17 mouse cellular contexts compared by ENCODE assay signal in genomic region chr1:58945960-58946670, GRCm38 (mm10). TPM values are rescaled to one million over a fixed set of nuclear protein-coding genes. Genes with fewer than 3 reads are reported as not detected.
DNase-seq lines count a peak whose midpoint lies in the region; ATAC-seq and TF ChIP-seq lines count a peak whose summit lies in the region.
"Had no signal": no experiment of that assay in that cellular context is flagged by ENCODE, and none has a peak within 500 bp of the region (broad histone marks: within the 10 kb centered on the region; RNA-seq: fewer than 3 reads in every experiment).

No protein-coding gene starts in this region.

- no peak for TF ChIP-seq CTCF in heart, postnatal 0 days (IDR thresholded peaks at IDR 0.05; ENCODE audit: low read depth)
- TF ChIP-seq CTCF in liver, adult 2 months (IDR thresholded peaks at IDR 0.05; ENCODE audit: low read depth, low read length), result no peak

- H3K4me1 ChIP-seq in heart, postnatal 0 days (ENCODE audit: control insufficient read depth, insufficient read depth), result peaks cover 27% of the 10 kb centered on the region
- peaks cover 14% of the 10 kb centered on the region for H3K4me1 ChIP-seq in liver, adult 2 months (ENCODE audit: control insufficient read depth, insufficient read depth, low read length)
- H3K4me1 ChIP-seq in liver, embryonic 12.5 days, result peaks cover 36% of the 10 kb centered on the region

- H3K79me2 ChIP-seq in liver, adult 2 months (ENCODE audit: control insufficient read depth, insufficient read depth, low read length), result peaks cover 6% of the 10 kb centered on the region; the same call in 1 of the 2 replicates

- H3K9ac ChIP-seq in heart, postnatal 0 days (replicated peaks; ENCODE audit: low read depth, low read length), result no peak overlapping the region
- no peak overlapping the region for H3K9ac ChIP-seq in liver, adult 2 months (ENCODE audit: low read depth, low read length)
- H3K9ac ChIP-seq in liver, embryonic 12.5 days, result no peak overlapping the region
- H3K9ac ChIP-seq: forebrain, embryonic 12.5 days; lung, embryonic 14.5 days had no signal

- H3K27ac ChIP-seq in heart, postnatal 0 days (ENCODE audit: low read depth), result peak overlapping the region; percentile 70
- H3K27ac ChIP-seq in liver, adult 2 months (replicated peaks; ENCODE audit: insufficient read depth, low read depth, low read length), result no peak overlapping the region
- H3K27ac ChIP-seq in liver, embryonic 12.5 days, result no peak overlapping the region
- H3K27ac ChIP-seq: forebrain, embryonic 12.5 days; layer of hippocampus, adult 2 months; midbrain, embryonic 10.5 days had no signal

- TF ChIP-seq POLR2A in liver, adult 2 months (IDR thresholded peaks at IDR 0.05; ENCODE audit: extremely low read depth, insufficient read depth, low read length), result no peak

- 64% methylated on average over 7 of the region's 7 CpGs for WGBS in heart, postnatal 0 days
- 62% methylated on average over 7 of the region's 7 CpGs for whole genome bisulfite sequencing in liver, adult 2 months
- WGBS in liver, embryonic 12.5 days (ENCODE audit: insufficient replicate concordance), result 89% methylated on average over 7 of the region's 7 CpGs

- H3K27me3 ChIP-seq in heart, postnatal 0 days (ENCODE audit: control insufficient read depth, insufficient read depth, low read length), result no peaks in the 10 kb centered on the region
- no peaks in the 10 kb centered on the region for H3K27me3 ChIP-seq in liver, adult 2 months (ENCODE audit: control insufficient read depth, insufficient read depth, low read length)
- H3K27me3 ChIP-seq in liver, embryonic 12.5 days (replicated peaks), result no peaks in the 10 kb centered on the region
- H3K27me3 ChIP-seq: forebrain, embryonic 12.5 days had no signal

- no peak for DNase-seq in heart, postnatal 0 days (ENCODE audit: low spot score)
- DNase-seq in heart, postnatal 14 days, result no peak
- DNase-seq in liver, adult 2 months (ENCODE audit: extremely low read depth, low read depth, low spot score), result peak; percentile 72
- peak; percentile 28 for DNase-seq in kidney, postnatal 14 days
- DNase-seq in urinary bladder, adult 18-20 months (ENCODE audit: low spot score in 2 of 2), result no peak
- DNase-seq: cerebellum, adult 9-10 months; gastrocnemius, postnatal 14 days; lung, embryonic 14.5 days; lung, postnatal 4 days; right cerebral cortex, postnatal 25 days had no signal

- H3K36me3 ChIP-seq in heart, postnatal 0 days (replicated peaks; ENCODE audit: control insufficient read depth, insufficient read depth, low read length), result peaks cover 17% of the 10 kb centered on the region
- H3K36me3 ChIP-seq in liver, adult 2 months (ENCODE audit: control insufficient read depth, insufficient read depth, low read length), result peaks cover 1% of the 10 kb centered on the region; the same call in 1 of the 2 replicates
- peaks cover 53% of the 10 kb centered on the region for H3K36me3 ChIP-seq in liver, embryonic 12.5 days

- ATAC-seq in heart, postnatal 0 days (ENCODE audit: insufficient read depth, low read depth), result no peak
- no peak for ATAC-seq in liver, embryonic 12.5 days
- ATAC-seq in megakaryocyte progenitor cell, adult 5-6 weeks (replicated peaks; ENCODE audit: poor library complexity), result no peak
- ATAC-seq: activated CD4-positive, CD25-positive, alpha-beta regulatory T cell, adult 4 months; CD4-positive, CD25-positive, alpha-beta regulatory T cell, adult 4 months had no signal

- H3K4me3 ChIP-seq in heart, postnatal 0 days (ENCODE audit: low read depth, low read length), result no peak overlapping the region
- H3K4me3 ChIP-seq in liver, adult 2 months (ENCODE audit: insufficient read depth, low read depth, low read length), result no peak overlapping the region
- H3K4me3 ChIP-seq in liver, embryonic 12.5 days, result no peak overlapping the region
- H3K4me3 ChIP-seq: forebrain, embryonic 12.5 days; layer of hippocampus, adult 2 months; midbrain, embryonic 10.5 days had no signal

- H3K9me3 ChIP-seq in heart, postnatal 0 days (replicated peaks; ENCODE audit: control insufficient read depth, low read length), result no peaks in the 10 kb centered on the region
- H3K9me3 ChIP-seq in liver, embryonic 12.5 days (replicated peaks), result no peaks in the 10 kb centered on the region
- H3K9me3 ChIP-seq: forebrain, embryonic 12.5 days; midbrain, embryonic 10.5 days had no signal

- H3K4me2 ChIP-seq in heart, postnatal 0 days (ENCODE audit: low read depth, low read length), result no peak overlapping the region
- H3K4me2 ChIP-seq in liver, embryonic 12.5 days, result no peak overlapping the region
- H3K4me2 ChIP-seq: forebrain, embryonic 12.5 days; lung, embryonic 14.5 days had no signal

- intact Hi-C loops in heart, postnatal 14 days (cut with DNase I), result no loop called here

- no peak for TF ChIP-seq EP300 in heart, postnatal 0 days (IDR thresholded peaks at IDR 0.05; ENCODE audit: low read depth)

RNA-seq across cellular contexts. Expression of gene Trak2, which starts 27.1 kb away (rescaled TPM):
- 87.2 and 117 TPM in 2 replicates for total RNA-seq in heart, postnatal 0 days (2014; rRNA removed; ENCODE audit: low replicate concordance)
- 26.9 and 32.7 TPM in 2 replicates for polyA plus RNA-seq in heart, postnatal 0 days (2015; fragmentation: Nextera tagmentation; extraction: Ambion mirVana)
- 100 to 1,000 TPM; 154 to 179 TPM for total RNA-seq in heart, postnatal 14 days (2021)
- total RNA-seq in liver, adult 2 months (2014; rRNA removed), result 9.1 and 9.7 TPM in 2 replicates
- 5.5 and 8.6 TPM in 2 replicates for polyA plus RNA-seq in liver, adult 2 months (2012; rRNA removed)
- 56.5 and 59.8 TPM in 2 replicates for polyA plus RNA-seq in liver, embryonic 12.5 days (2016; fragmentation: Nextera tagmentation; extraction: Ambion mirVana)
- total RNA-seq in megakaryocyte progenitor cell, adult 5-6 weeks (2015), result 27.4 and 32.9 TPM in 2 replicates
- 21.4 and 23.4 TPM in 2 replicates for total RNA-seq in megakaryocyte progenitor cell, adult 5-6 weeks (2017)

RNA-seq across cellular contexts. Expression of gene Stradb, which starts 27.2 kb away (rescaled TPM):
- total RNA-seq in heart, postnatal 0 days (2014; rRNA removed; ENCODE audit: low replicate concordance), result 9.7 and 22.7 TPM in 2 replicates
- polyA plus RNA-seq in heart, postnatal 0 days (2015; fragmentation: Nextera tagmentation; extraction: Ambion mirVana), result 25.1 and 27.4 TPM in 2 replicates
- 10 to 100 TPM; 35.1 to 40.0 TPM for total RNA-seq in heart, postnatal 14 days (2021)
- total RNA-seq in liver, adult 2 months (2014; rRNA removed), result 16.3 and 22.6 TPM in 2 replicates
- polyA plus RNA-seq in liver, adult 2 months (2012; rRNA removed), result 18.2 and 18.6 TPM in 2 replicates
- polyA plus RNA-seq in liver, embryonic 12.5 days (2016; fragmentation: Nextera tagmentation; extraction: Ambion mirVana), result 37.5 and 38.4 TPM in 2 replicates
- total RNA-seq in megakaryocyte progenitor cell, adult 5-6 weeks (2015), result 21.9 and 24.9 TPM in 2 replicates
- total RNA-seq in megakaryocyte progenitor cell, adult 5-6 weeks (2017), result 9.5 and 9.9 TPM in 2 replicates

Comparison
In these comparisons a context has a peak if more than half of its experiments do, and no peak if none do; other contexts are left out.
1. DNase-seq: peak in liver, adult 2 months (single experiment) and kidney, postnatal 14 days (single experiment); none in heart, postnatal 0 days (single experiment), heart, postnatal 14 days (0 of 2) and urinary bladder, adult 18-20 months (0 of 2).